Mouse (Mus musculus): ENCODE measurements around the gene Tspoap1.

DNA sequence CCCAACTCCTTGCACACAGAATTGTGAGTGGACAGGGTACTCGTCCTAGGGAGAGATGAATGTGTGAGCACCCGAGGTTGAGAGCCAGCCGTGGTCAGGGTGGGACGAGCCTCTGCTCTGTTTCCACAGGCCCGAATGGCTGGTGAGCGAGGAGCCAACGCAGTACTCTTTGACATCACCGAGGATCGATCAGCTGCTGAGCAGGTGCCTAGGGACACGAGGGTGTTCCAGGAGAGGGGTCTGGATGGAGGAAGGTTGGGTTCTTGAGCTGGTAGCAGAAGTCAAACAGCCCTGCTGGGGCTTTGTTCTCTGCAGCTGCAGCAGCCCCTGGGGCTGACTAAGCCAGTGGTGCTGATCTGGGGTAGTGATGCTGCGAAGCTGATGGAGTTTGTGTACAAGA is 33.3 kb upstream of the Tspoap1 start:
- TF ChIP-seq CTCF (IDR thresholded peaks at IDR 0.05; ENCODE audit: low read depth) (no peak), EP300 (IDR thresholded peaks at IDR 0.05; ENCODE audit: low read depth) (no peak)

All from liver, postnatal 0 days (tissue).